Mouse (Mus musculus): Measurements from ENCODE around the gene Htt.

DNA sequence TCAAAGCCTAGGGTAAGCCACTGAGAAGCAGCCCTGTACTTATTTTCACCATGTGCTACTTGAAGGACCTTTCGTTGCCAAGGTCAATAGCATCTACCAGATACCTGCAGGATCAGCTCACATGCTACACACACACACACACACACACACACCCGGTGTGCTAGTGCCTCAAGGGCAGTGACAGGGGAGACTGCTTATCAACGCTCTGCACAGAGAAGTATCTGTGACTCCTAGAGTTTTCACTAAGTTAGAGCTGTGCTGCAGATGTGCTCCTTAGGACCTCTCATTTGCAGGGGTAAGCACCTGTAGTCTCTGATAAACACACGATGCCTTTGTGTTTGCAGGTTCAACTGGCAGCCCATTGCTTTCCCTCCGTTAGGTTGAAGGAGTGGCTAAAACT is 103.8 kb downstream of the Htt start:
- TF ChIP-seq CTCF (IDR thresholded peaks at IDR 0.05; ENCODE audit: extremely low read depth, insufficient read length, insufficient replicate concordance, low read depth, low read length), result no peak
- no peak for TF ChIP-seq POLR2A (IDR thresholded peaks at IDR 0.05; ENCODE audit: low read depth, low read length)
